Mouse (Mus musculus) embryonic facial prominence, embryonic 14.5 days (tissue): Measurements from ENCODE around the gene Ctdsp1. TPM values are rescaled to one million over a fixed set of nuclear protein-coding genes. Genes with fewer than 3 reads are reported as not detected.

Experiments
- ATAC-seq: fragments of 200-750 bp; cut with Nextera tagmentation; 2 replicates; pipeline ENCODE4 v1.8.0; 2017; ENCODE audit warnings: low read depth, moderate number of reproducible peaks, moderate TSS enrichment
- DNase-seq: peaks from one replicate; pipeline ENCODE4 v3.0.0-alpha.2; 2015; ENCODE audit warnings: low spot score
- H3K27ac ChIP-seq: fragments of 300-500 bp; sonication (generic); replicated peaks from 2 replicates; pipeline ENCODE4 v1.5.1; 2014; ENCODE audit warnings: low read depth, mild to moderate bottlenecking, low read length, moderate library complexity
- H3K27me3 ChIP-seq: fragments of 300-500 bp; sonication (generic); replicated peaks from 2 replicates; pipeline ENCODE4 v1.6.1; 2014; ENCODE audit warnings: low read length; ENCODE audit not compliant: control insufficient read depth, insufficient read depth
- H3K36me3 ChIP-seq: fragments of 300-500 bp; sonication (generic); 2 replicates; pipeline ENCODE4 v1.6.1; 2014; ENCODE audit warnings: low read length, mixed read lengths; ENCODE audit not compliant: control insufficient read depth, insufficient read depth
- H3K4me1 ChIP-seq: fragments of 300-500 bp; sonication (generic); 2 replicates; pipeline ENCODE4 v1.6.1; 2014; ENCODE audit warnings: antibody characterized with exemption, low read length; ENCODE audit not compliant: control insufficient read depth, insufficient read depth
- H3K4me2 ChIP-seq: fragments of 300-500 bp; sonication (generic); 2 replicates; pipeline ENCODE4 v1.6.1; 2014; ENCODE audit warnings: low read depth, mild to moderate bottlenecking, low read length, moderate library complexity, mixed read lengths
- H3K4me3 ChIP-seq: fragments of 300-500 bp; sonication (generic); 2 replicates; pipeline ENCODE4 v1.5.1; 2014; ENCODE audit warnings: low read depth, mild to moderate bottlenecking, low read length
- H3K9ac ChIP-seq: fragments of 300-500 bp; sonication (generic); 2 replicates; pipeline ENCODE4 v1.6.1; 2014; ENCODE audit warnings: low read depth, mild to moderate bottlenecking, low read length, moderate library complexity, mixed read lengths
- H3K9me3 ChIP-seq: fragments of 300-500 bp; sonication (generic); 2 replicates; pipeline ENCODE4 v1.6.1; 2016; ENCODE audit warnings: low read length; ENCODE audit not compliant: control insufficient read depth
- WGBS: fragments of 180-500 bp; shearing (Covaris S2); extraction: QIAGEN DNeasy Blood & Tissue Kit; methylation state at CpG from one replicate; pipeline ENCODE4 v1.1.7; 2014; 5-methylcytosine and 5-hydroxymethylcytosine counted together
- polyA plus RNA-seq: library from polyadenylated mRNA; unstranded; fragments of >200 nt; fragmentation: Nextera tagmentation; extraction: Ambion mirVana; gene quantifications from 2 replicates; pipeline ENCODE4 v1.2.1, GENCODE M21; 2014

Ctdsp1 gene
- polyA plus RNA-seq, 1 experiment from 2014 or later: 83.7 TPM

DNA sequence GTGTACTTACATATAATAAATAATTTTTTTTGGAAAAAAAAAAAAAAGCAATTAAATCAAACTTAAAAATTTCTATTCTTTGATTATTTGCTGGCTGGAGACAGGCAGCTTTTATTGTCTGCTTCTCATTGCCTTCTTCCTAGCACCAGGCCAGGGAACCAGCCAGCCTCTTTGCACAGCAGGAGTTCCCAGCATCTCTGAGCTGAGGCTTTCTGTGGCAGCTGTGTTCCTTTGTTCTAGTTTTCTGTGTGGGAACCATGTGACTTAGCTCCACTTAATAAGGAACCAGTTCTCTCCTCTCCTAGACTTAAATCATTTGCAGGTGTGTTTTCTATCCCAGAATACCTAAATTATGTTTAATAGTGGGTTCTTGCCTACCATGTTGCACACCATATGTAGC lies 33.8 kb upstream of the Ctdsp1 start:
- Histone ChIP-seq H3K27ac (no peak overlapping the region), H3K9ac (no peak overlapping the region), H3K9me3 (no peaks in the 10 kb centered on the region), H3K4me2 (no peak overlapping the region), H3K36me3 (0 out of 2 replicates have a peak, but pooled peaks cover 2% of the 10 kb centered on the region), H3K4me3 (no peak overlapping the region), H3K4me1 (no peaks in the 10 kb centered on the region), H3K27me3 (no peaks in the 10 kb centered on the region)
- ATAC-seq: no peak
- DNase-seq: no peak

DNA sequence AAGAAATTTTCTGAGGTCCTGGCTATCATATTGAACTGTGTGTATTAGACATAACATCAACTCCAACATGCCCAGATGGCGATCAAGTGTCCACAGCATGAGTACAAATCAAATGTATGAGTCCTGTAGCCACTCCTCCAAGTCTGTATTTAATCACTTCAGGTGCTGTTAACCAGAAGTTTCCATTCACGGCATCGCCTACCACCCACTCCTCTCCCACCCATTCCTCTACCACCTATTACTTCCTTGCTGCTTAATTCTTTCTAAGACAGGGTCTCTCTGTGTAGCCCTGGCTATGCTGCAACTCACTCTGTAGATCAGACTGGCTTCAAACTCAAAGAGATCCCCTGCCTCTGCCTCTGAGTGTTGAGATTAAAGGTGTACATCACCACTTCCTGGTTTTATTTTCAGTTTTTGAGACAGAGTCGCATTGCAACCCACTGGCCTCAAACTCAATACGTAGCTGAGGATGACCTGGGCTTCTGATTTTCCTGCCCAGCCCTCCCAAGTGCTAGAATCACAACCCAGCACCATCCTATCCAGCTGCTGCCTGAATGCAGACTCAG lies 31.3 kb upstream of the Ctdsp1 start:
- Histone ChIP-seq H3K27me3 (no peaks in the 10 kb centered on the region), H3K36me3 (no peaks in the 10 kb centered on the region), H3K9me3 (no peaks in the 10 kb centered on the region), H3K4me1 (no peaks in the 10 kb centered on the region), H3K27ac (no peak overlapping the region), H3K4me3 (no peak overlapping the region), H3K9ac (no peak overlapping the region), H3K4me2 (no peak overlapping the region)
- WGBS: 80% methylated on average over 5 of the region's 5 CpGs
- no peak for ATAC-seq
- DNase-seq: no peak

DNA sequence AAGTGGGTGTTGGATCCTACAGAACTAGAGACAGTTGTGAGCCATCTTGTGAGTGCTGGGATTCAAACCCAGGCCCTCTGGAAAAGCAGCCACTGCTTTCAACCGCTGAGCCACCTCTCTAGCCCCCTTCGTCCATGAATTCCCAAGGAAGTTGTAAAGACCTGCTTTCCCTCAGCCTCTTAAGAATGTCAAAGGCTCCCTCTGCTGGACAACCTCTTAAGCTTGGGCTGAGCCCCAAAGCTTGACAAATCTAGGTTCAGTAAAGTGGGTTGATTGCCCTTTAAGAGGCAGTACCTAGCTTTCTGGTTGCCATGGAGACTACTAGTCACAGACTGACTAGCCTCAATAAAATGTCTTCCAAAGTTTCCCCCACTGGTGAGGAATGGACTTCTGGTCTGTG lies 29.5 kb upstream of the Ctdsp1 start, which contains the start of gene Catip:
Catip (plus strand) TSS at position 297 of the 400 bp plus-strand sequence.
- H3K9ac ChIP-seq: 0 out of 2 replicates have a peak within 1 kb of the TSS, but pooled peaks have one; percentile 19

DNA sequence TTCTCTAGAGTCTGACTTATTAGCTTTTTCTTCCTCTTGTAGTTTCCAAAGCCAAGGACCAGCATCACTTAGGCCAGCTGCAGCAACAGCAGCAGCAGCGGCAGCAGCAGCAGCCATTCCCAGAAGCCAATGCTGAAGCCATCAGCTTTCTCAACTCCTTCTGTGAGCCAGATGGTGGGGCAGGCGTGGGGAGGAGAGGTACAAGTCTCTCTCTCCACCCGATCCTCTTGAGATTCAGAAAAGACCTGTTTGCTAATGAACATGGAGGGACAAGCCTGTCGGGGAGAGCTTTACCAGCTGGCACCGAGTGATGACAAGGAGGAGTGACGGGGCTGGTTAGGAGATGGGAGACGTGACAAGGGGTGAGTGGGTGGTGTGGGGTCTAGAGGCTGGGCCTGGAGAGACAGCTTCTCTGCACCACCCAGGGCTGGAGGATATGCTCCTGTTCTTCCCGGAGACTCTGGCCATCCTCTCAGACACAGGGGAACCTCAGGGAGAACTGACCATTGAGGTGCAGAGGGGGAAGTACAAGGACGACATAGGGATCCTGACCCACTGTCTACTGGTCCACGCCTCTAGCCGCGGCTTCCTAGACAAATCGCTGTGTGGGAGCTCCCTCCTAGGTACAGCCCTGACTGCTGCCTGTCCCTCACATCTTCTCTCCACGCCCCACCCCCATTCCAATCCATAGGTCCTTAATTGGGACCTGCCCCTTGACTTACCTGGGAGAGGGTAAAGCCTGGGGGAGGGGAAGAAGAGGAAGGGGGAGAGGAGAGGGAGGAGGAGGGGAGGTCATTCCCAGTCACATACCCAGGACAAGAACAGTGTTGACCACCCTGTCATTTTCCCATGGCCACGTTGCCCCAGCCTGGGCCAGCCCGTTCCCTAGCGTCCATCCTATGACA lies 28.7 kb upstream of the Ctdsp1 start:
- WGBS: 64% methylated on average over 17 of the region's 17 CpGs

More for the DNA sequence above, 29.5 kb upstream of the Ctdsp1 start, which contains the start of gene Catip:
- ATAC-seq (peak; percentile 69), DNase-seq (peak; percentile 95)
- peak within 1 kb of the TSS; percentile 14; the same call in 1 of the 2 replicates for H3K4me2 ChIP-seq
- no peaks in the 10 kb centered on the region for H3K27me3 ChIP-seq
- no peaks in the 10 kb centered on the region for H3K9me3 ChIP-seq
- 0% methylated on average over 2 of the region's 2 CpGs for WGBS
- no peak within 1 kb of the TSS for H3K4me3 ChIP-seq
- H3K4me1 ChIP-seq: no peaks in the 10 kb centered on the region
- H3K27ac ChIP-seq: 0 out of 2 replicates have a peak within 1 kb of the TSS, but pooled peaks have one; percentile 4
- H3K36me3 ChIP-seq: no peaks in the 10 kb centered on the region

DNA sequence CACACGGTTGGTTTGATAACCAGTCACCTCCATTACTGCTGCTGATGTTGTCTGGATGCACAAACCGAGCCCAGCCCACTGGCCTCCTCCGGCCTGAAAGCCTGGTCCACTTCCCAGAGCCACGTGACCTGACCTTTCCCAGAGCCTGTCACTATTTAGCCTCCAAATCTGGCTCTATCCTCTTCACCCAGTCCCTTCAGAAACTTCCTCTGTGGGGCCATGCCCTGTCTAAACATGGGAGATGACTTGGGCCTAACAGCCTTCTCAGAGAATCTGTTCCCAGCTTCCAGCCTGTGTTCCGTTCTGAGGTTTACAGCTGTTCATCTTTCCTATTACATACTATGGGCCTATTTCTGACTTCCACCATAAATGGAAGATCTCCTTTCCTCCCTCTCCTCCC lies 27.9 kb upstream of the Ctdsp1 start:
- no peak overlapping the region for H3K27ac ChIP-seq
- no peaks in the 10 kb centered on the region for H3K36me3 ChIP-seq
- no peak overlapping the region for H3K4me2 ChIP-seq
- no peak overlapping the region for H3K4me3 ChIP-seq
- no peak for ATAC-seq
- no peaks in the 10 kb centered on the region for H3K9me3 ChIP-seq
- WGBS: 67% methylated on average over 5 of the region's 5 CpGs
- H3K9ac ChIP-seq: no peak overlapping the region
- no peak for DNase-seq
- H3K4me1 ChIP-seq: no peaks in the 10 kb centered on the region; the same call in 1 of the 2 replicates
- 0 out of 2 replicates have a peak, but pooled peaks cover 2% of the 10 kb centered on the region for H3K27me3 ChIP-seq

More for the DNA sequence above, 28.7 kb upstream of the Ctdsp1 start:
- H3K4me3 ChIP-seq: no peak overlapping the region
- 0 out of 2 replicates have a peak, but pooled peaks have one; percentile 35 for ATAC-seq
- H3K9ac ChIP-seq: 0 out of 2 replicates have a peak overlapping the region, but pooled peaks have one; percentile 19
- peak overlapping the region; percentile 14; the same call in 1 of the 2 replicates for H3K4me2 ChIP-seq
- H3K4me1 ChIP-seq: no peaks in the 10 kb centered on the region; the same call in 1 of the 2 replicates
- 0 out of 2 replicates have a peak overlapping the region, but pooled peaks have one; percentile 4 for H3K27ac ChIP-seq
- peak; percentile 27 for DNase-seq
- H3K36me3 ChIP-seq: no peaks in the 10 kb centered on the region
- no peaks in the 10 kb centered on the region for H3K9me3 ChIP-seq
- H3K27me3 ChIP-seq: 0 out of 2 replicates have a peak, but pooled peaks cover 2% of the 10 kb centered on the region

GRCm38 (mm10) chr1:74364270-74364669 lies 27.0 kb upstream of the Ctdsp1 start:
- DNase-seq (no peak), ATAC-seq (no peak)
- H3K27me3 ChIP-seq: 0 out of 2 replicates have a peak, but pooled peaks cover 2% of the 10 kb centered on the region
- no peaks in the 10 kb centered on the region for H3K9me3 ChIP-seq
- H3K4me2 ChIP-seq: no peak overlapping the region
- no peak overlapping the region for H3K9ac ChIP-seq
- no peaks in the 10 kb centered on the region; the same call in 1 of the 2 replicates for H3K4me1 ChIP-seq
- 73% methylated on average over 8 of the region's 8 CpGs for WGBS
- no peaks in the 10 kb centered on the region for H3K36me3 ChIP-seq
- no peak overlapping the region for H3K27ac ChIP-seq
- no peak overlapping the region for H3K4me3 ChIP-seq

DNA sequence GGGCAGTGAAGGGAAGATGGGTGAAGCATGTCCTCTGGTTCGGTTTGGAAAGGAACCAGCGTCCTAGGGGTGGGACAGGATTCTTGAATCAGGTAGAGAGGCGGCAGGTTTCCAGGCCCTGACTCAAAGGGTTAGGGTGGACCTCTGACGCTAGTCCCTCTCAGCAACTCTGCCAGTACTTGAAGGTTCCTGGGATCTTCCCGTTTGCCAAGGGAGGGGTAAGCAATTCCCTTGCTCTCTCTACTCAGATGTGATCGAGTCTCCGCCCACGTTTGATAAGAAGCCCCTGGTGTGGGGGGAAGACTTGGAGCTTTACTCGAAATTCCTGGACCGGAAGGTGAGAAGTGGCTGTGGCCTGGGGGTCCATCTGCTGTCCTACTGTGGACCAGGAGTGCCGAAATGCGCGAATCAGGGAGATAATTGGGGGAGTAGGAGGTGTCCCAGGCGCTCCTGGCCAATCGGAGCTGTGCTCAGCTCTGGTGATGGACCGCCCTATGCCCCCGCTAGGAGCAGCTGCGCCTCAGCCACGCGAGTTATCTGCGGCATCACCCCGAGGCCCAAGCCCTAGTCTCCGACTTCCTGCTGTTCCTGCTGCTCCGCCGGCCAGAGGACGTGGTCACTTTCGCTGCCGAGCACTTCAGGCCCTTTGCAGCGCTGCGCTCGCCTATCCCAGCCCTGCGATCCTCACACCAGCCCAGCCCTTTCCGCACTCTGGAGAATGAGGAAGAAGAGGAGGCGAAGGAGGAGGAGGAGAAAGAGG lies 23.2 kb upstream of the Ctdsp1 start:
- no peaks in the 10 kb centered on the region for H3K36me3 ChIP-seq
- H3K27ac ChIP-seq: no peak overlapping the region
- H3K27me3 ChIP-seq: 0 out of 2 replicates have a peak, but pooled peaks cover 2% of the 10 kb centered on the region
- peak overlapping the region; percentile 68 for H3K4me2 ChIP-seq
- DNase-seq: peak; percentile 79
- H3K9ac ChIP-seq: peak overlapping the region; percentile 51
- no peaks in the 10 kb centered on the region for H3K9me3 ChIP-seq
- peak overlapping the region; percentile 33 for H3K4me3 ChIP-seq
- WGBS: 19% methylated on average over 34 of the region's 34 CpGs
- peak; percentile 92 for ATAC-seq
- no peaks in the 10 kb centered on the region; the same call in 1 of the 2 replicates for H3K4me1 ChIP-seq

- no peak for DNase-seq
- no peak overlapping the region for H3K9ac ChIP-seq
- no peak overlapping the region for H3K4me2 ChIP-seq
- no peaks in the 10 kb centered on the region for H3K9me3 ChIP-seq
- ATAC-seq: no peak
- H3K4me1 ChIP-seq: no peaks in the 10 kb centered on the region; the same call in 1 of the 2 replicates
- no peak overlapping the region for H3K27ac ChIP-seq
- H3K4me3 ChIP-seq: no peak overlapping the region
- 0 out of 2 replicates have a peak, but pooled peaks cover 2% of the 10 kb centered on the region for H3K27me3 ChIP-seq
- no peaks in the 10 kb centered on the region for H3K36me3 ChIP-seq
- 48% methylated on average over 4 of the region's 4 CpGs for WGBS
Observed at GRCm38 (mm10) chr1:74370040-74370439, 21.3 kb upstream of the Ctdsp1 start.
